Comparison of ENCODE assay signal across 27 mouse cellular contexts in the genomic region with DNA sequence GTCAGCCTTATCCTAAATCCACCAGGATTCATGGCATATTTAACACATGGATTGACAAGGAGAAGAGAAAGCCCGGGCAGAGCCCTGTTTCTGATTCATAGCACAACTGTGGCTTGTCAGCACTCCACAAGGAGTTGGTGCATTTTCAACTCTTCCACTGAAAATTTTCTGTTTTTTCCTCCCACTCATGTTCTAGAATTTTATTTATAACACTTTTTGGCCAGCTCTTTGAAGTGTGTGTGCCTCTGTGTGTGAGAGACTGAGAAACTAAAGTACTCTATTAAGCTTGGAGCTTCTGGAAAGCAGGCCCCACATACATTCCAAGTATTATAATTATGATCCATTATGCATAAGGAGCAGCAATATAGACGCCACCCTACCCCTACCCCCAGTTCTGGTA. TPM values are rescaled to one million over a fixed set of nuclear protein-coding genes. Genes with fewer than 3 reads are reported as not detected.
DNase-seq lines count a peak whose midpoint lies in the region; ATAC-seq and TF ChIP-seq lines count a peak whose summit lies in the region.
"Had no signal": no experiment of that assay in that cellular context is flagged by ENCODE, and none has a peak within 500 bp of the region (broad histone marks: within the 10 kb centered on the region; RNA-seq: fewer than 3 reads in every experiment).

No protein-coding gene starts in this region.

- H3K9ac ChIP-seq in intestine, embryonic 15.5 days = no peak overlapping the region
- H3K9ac ChIP-seq: forebrain, embryonic 13.5 days; heart, embryonic 13.5 days; hindbrain, embryonic 14.5 days had no signal

- peak overlapping the region; percentile 77 for H3K27ac ChIP-seq in layer of hippocampus, adult 2 months
- H3K27ac ChIP-seq in intestine, embryonic 15.5 days = no peak overlapping the region
- H3K27ac ChIP-seq: forebrain, embryonic 10.5 days; forebrain, embryonic 13.5 days; heart, adult 2 months; heart, embryonic 10.5 days; heart, embryonic 13.5 days; hindbrain, embryonic 14.5 days; hindbrain, postnatal 0 days had no signal

- no peaks in the 10 kb centered on the region for H3K36me3 ChIP-seq in intestine, embryonic 15.5 days
- H3K36me3 ChIP-seq: forebrain, embryonic 10.5 days; heart, embryonic 10.5 days; heart, embryonic 13.5 days had no signal

- no peak for ATAC-seq in intestine, embryonic 15.5 days
- ATAC-seq: activated CD4-positive, CD25-positive, alpha-beta regulatory T cell, adult 4 months; CD4-positive, CD25-positive, alpha-beta regulatory T cell, adult 4 months; forebrain, embryonic 13.5 days; hindbrain, postnatal 0 days had no signal

- WGBS in intestine, embryonic 15.5 days = 68% methylated on average over 2 of the region's 2 CpGs

- no peak overlapping the region for H3K4me3 ChIP-seq in layer of hippocampus, adult 2 months
- no peak overlapping the region for H3K4me3 ChIP-seq in intestine, embryonic 15.5 days (replicated peaks)
- H3K4me3 ChIP-seq: forebrain, embryonic 10.5 days; forebrain, embryonic 13.5 days; heart, adult 2 months; heart, embryonic 10.5 days; heart, embryonic 13.5 days had no signal

- no peak for TF ChIP-seq CTCF in layer of hippocampus, adult 2 months (conservative IDR thresholded peaks at IDR 0.05)

- no peaks in the 10 kb centered on the region for H3K4me1 ChIP-seq in intestine, embryonic 15.5 days (replicated peaks)

- no peaks in the 10 kb centered on the region for H3K27me3 ChIP-seq in intestine, embryonic 15.5 days (replicated peaks)
- H3K27me3 ChIP-seq: forebrain, embryonic 13.5 days; heart, embryonic 13.5 days had no signal

- no peaks in the 10 kb centered on the region for H3K9me3 ChIP-seq in intestine, embryonic 15.5 days
- H3K9me3 ChIP-seq: forebrain, embryonic 10.5 days; forebrain, embryonic 13.5 days; heart, embryonic 10.5 days; heart, embryonic 13.5 days had no signal

- DNase-seq in frontal cortex, adult 2 months (ENCODE audit: extremely low spot score in 1 of 2, low spot score in 1 of 2) = peak; percentile 20 to 45
- no peak for DNase-seq in frontal cortex, postnatal 10 days (ENCODE audit: low spot score in 2 of 2)
- DNase-seq in layer of hippocampus, adult 2 months (ENCODE audit: low spot score in 2 of 2) = peak in 1 of 2 experiments; percentile 8
- DNase-seq in layer of hippocampus, postnatal 14 days (ENCODE audit: low spot score in 2 of 2) = no peak
- DNase-seq in right cerebral cortex, adult 18-20 months = peak; percentile 42
- DNase-seq in right cerebral cortex, adult 2 months (ENCODE audit: low spot score in 2 of 2) = no peak
- peak; percentile 71 for DNase-seq in telencephalon, adult 2 months (ENCODE audit: low read depth, low spot score)
- DNase-seq: adrenal gland, adult 8-10 months; adrenal gland, postnatal 25 days; cerebellum, adult 18-20 months; cerebellum, adult 9-10 months; cerebellum, postnatal 14 days; gastrocnemius, postnatal 10 days; gastrocnemius, postnatal 36 days; heart, adult 2 months; heart, postnatal 14 days; heart, postnatal 4 days had no signal

- H3K4me2 ChIP-seq in intestine, embryonic 15.5 days (replicated peaks) = no peak overlapping the region
- H3K4me2 ChIP-seq: forebrain, embryonic 13.5 days; heart, embryonic 13.5 days; hindbrain, embryonic 14.5 days had no signal

RNA-seq across cellular contexts. Expression of a gene that starts 16.3 kb away (rescaled TPM):
- polyA plus RNA-seq in frontal cortex, adult 2 months (2012; rRNA removed) = 8.3 and 11.5 TPM in 2 replicates
- total RNA-seq in layer of hippocampus, adult 2 months (2021) = 10 to 100 TPM; 59.9 to 63.0 TPM
- 10 to 100 TPM; 29.8 to 31.3 TPM for total RNA-seq in layer of hippocampus, postnatal 14 days (2021)
- polyA plus RNA-seq in intestine, embryonic 15.5 days (2015; fragmentation: Nextera tagmentation; extraction: Ambion mirVana) = 23.1 and 25.8 TPM in 2 replicates
- total RNA-seq: granulocyte monocyte progenitor cell, adult 5-6 weeks had no signal
- polyA plus RNA-seq: CD4-positive, CD25-positive, alpha-beta regulatory T cell, adult 4 months had no signal

Comparison
In these comparisons a context has a peak if more than half of its experiments do, and no peak if none do; other contexts are left out.
1. DNase-seq: peak in frontal cortex, adult 2 months (2 of 2), right cerebral cortex, adult 18-20 months (single experiment) and telencephalon, adult 2 months (single experiment); none in frontal cortex, postnatal 10 days (0 of 2), layer of hippocampus, postnatal 14 days (0 of 2) and right cerebral cortex, adult 2 months (0 of 2).